Mouse (Mus musculus) embryonic facial prominence, embryonic 12.5 days (tissue): ENCODE results near the gene Prpsap1. TPM values are rescaled to one million over a fixed set of nuclear protein-coding genes. Genes with fewer than 3 reads are reported as not detected.
A peak's percentile ranks its signal among the peaks of the same experiment; 100 is the strongest.

Experiments
- ATAC-seq: fragments of 200-750 bp; cut with Nextera tagmentation; 2 replicates; pipeline ENCODE4 v1.8.0; 2017; ENCODE audit not compliant: insufficient number of reproducible peaks, insufficient read depth, low FRiP score, low TSS enrichment
- H3K27ac ChIP-seq: fragments of 300-500 bp; sonication (generic); 2 replicates; pipeline ENCODE4 v1.5.1; 2016; ENCODE audit warnings: mild to moderate bottlenecking
- H3K27me3 ChIP-seq: fragments of 300-500 bp; sonication (generic); 2 replicates; pipeline ENCODE4 v1.6.1; 2016; ENCODE audit warnings: mild to moderate bottlenecking, moderate library complexity
- H3K36me3 ChIP-seq: fragments of 300-500 bp; sonication (generic); 2 replicates; pipeline ENCODE4 v1.6.1; 2016; ENCODE audit warnings: mild to moderate bottlenecking
- H3K4me1 ChIP-seq: fragments of 300-500 bp; sonication (generic); 2 replicates; pipeline ENCODE4 v1.6.1; 2016
- H3K4me2 ChIP-seq: fragments of 300-500 bp; sonication (generic); replicated peaks from 2 replicates; pipeline ENCODE4 v1.6.1; 2016; ENCODE audit warnings: mild to moderate bottlenecking, moderate library complexity
- H3K4me3 ChIP-seq: fragments of 300-500 bp; sonication (generic); 2 replicates; pipeline ENCODE4 v1.5.1; 2016; ENCODE audit warnings: mild to moderate bottlenecking
- H3K9ac ChIP-seq: fragments of 300-500 bp; sonication (generic); 2 replicates; pipeline ENCODE4 v1.6.1; 2016; ENCODE audit warnings: mild to moderate bottlenecking, moderate library complexity
- H3K9me3 ChIP-seq: fragments of 300-500 bp; sonication (generic); 2 replicates; pipeline ENCODE4 v1.6.1; 2016; ENCODE audit warnings: mild to moderate bottlenecking, moderate library complexity
- WGBS: fragments of 180-500 bp; shearing (Covaris S2); methylation state at CpG from one replicate; pipeline ENCODE4 v1.1.7; 2016; 5-methylcytosine and 5-hydroxymethylcytosine counted together
- polyA plus RNA-seq: library from polyadenylated mRNA; unstranded; fragments of >200 nt; fragmentation: Nextera tagmentation; extraction: Ambion mirVana; gene quantifications from 2 replicates; pipeline ENCODE4 v1.2.1, GENCODE M21; 2016

The Prpsap1 gene
- 197 and 211 TPM in 2 replicates for polyA plus RNA-seq

DNA sequence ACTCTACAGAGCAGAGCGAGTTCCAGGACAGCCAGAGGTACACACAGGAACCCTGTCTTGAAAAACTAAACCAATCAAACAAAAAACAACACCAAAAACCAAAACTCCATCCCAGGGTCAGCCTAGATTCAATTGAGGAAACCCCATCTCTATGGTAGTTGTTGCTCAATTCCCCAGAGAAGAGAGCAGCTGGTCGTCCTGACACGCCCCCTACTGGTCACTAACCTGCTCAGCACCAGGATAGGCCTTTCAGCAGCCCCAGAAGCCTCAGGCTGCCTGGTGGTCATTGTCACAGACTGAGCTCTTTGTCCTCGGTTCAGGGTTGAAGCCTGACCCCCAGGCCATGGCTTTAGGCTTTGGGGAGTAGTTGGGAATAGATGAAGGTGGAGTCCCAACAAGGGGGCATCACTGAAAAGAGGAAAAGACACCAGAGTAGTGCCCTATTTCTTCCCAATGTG lies at the start of gene Prpsap1:
TSS of gene Prpsap1 (minus strand) at position 408 of the 458 bp plus-strand sequence.
- no peaks in the 10 kb centered on the region for H3K27me3 ChIP-seq
- no peak within 1 kb of the TSS for H3K27ac ChIP-seq
- no peak within 1 kb of the TSS for H3K4me3 ChIP-seq
- H3K4me2 ChIP-seq = no peak within 1 kb of the TSS
- WGBS = 26% methylated on average over 4 of the region's 4 CpGs
- H3K36me3 ChIP-seq = no peaks in the 10 kb centered on the region
- no peak within 1 kb of the TSS for H3K9ac ChIP-seq
- H3K9me3 ChIP-seq = no peaks in the 10 kb centered on the region
- peaks cover 7% of the 10 kb centered on the region for H3K4me1 ChIP-seq
- no peak for ATAC-seq

GRCm38 (mm10) chr11:116543110-116543509 lies 49.1 kb upstream of the Prpsap1 start:
- H3K4me3 ChIP-seq = no peak overlapping the region
- no peak for ATAC-seq
- no peak overlapping the region for H3K9ac ChIP-seq
- 91% methylated on average over 4 of the region's 4 CpGs for WGBS
- H3K27me3 ChIP-seq = no peaks in the 10 kb centered on the region
- H3K4me2 ChIP-seq = no peak overlapping the region
- H3K27ac ChIP-seq = no peak overlapping the region
- no peaks in the 10 kb centered on the region for H3K4me1 ChIP-seq
- peaks cover 93% of the 10 kb centered on the region for H3K36me3 ChIP-seq
- no peaks in the 10 kb centered on the region for H3K9me3 ChIP-seq

GRCm38 (mm10) chr11:116541183-116541582 lies 47.2 kb upstream of the Prpsap1 start:
- no peak for ATAC-seq
- Histone ChIP-seq H3K9me3 (no peaks in the 10 kb centered on the region), H3K27ac (no peak overlapping the region), H3K27me3 (no peaks in the 10 kb centered on the region), H3K4me2 (no peak overlapping the region), H3K9ac (no peak overlapping the region), H3K4me3 (no peak overlapping the region), H3K4me1 (no peaks in the 10 kb centered on the region), H3K36me3 (peaks cover 92% of the 10 kb centered on the region)
- WGBS = 95% methylated on average over 11 of the region's 11 CpGs

GRCm38 (mm10) chr11:116538142-116538735 lies 44.2 kb upstream of the Prpsap1 start:
- Histone ChIP-seq H3K4me2 (no peak overlapping the region), H3K4me1 (peaks cover 8% of the 10 kb centered on the region), H3K27ac (no peak overlapping the region), H3K9me3 (no peaks in the 10 kb centered on the region), H3K9ac (no peak overlapping the region), H3K36me3 (peaks cover 67% of the 10 kb centered on the region), H3K27me3 (peaks cover 17% of the 10 kb centered on the region), H3K4me3 (no peak overlapping the region)
- ATAC-seq = no peak
- 67% methylated on average over 12 of the region's 12 CpGs for WGBS

DNA sequence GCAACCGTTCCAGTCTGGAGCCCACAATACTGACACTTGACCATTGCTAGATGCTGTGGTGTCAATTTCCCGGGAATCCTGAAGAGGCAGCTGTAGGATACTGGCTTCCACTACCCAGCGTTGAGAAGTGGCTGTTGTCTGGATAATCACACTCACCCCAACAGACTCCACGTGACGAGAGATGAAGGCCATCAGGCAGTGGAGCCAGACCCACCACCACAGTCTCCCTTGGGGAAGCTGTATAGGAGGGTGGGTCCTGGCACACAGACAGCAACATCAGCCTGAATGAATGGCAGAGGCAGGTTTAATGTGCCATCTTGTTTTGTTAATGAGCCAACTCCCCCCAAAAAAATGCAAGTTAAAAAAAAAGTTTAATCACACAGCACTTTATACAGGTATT lies 43.4 kb upstream of the Prpsap1 start:
- ATAC-seq = no peak
- H3K36me3 ChIP-seq = peaks cover 58% of the 10 kb centered on the region
- H3K4me3 ChIP-seq = no peak overlapping the region
- 79% methylated on average over 5 of the region's 5 CpGs for WGBS
- H3K9me3 ChIP-seq = no peaks in the 10 kb centered on the region
- peaks cover 12% of the 10 kb centered on the region for H3K4me1 ChIP-seq
- no peak overlapping the region for H3K9ac ChIP-seq
- H3K27ac ChIP-seq = no peak overlapping the region
- no peak overlapping the region for H3K4me2 ChIP-seq
- peaks cover 25% of the 10 kb centered on the region for H3K27me3 ChIP-seq

GRCm38 (mm10) chr11:116536685-116537084 lies 42.7 kb upstream of the Prpsap1 start:
- Histone ChIP-seq H3K4me1 (peaks cover 19% of the 10 kb centered on the region), H3K4me3 (no peak overlapping the region), H3K4me2 (no peak overlapping the region), H3K27ac (no peak overlapping the region), H3K36me3 (peaks cover 51% of the 10 kb centered on the region), H3K9me3 (no peaks in the 10 kb centered on the region), H3K9ac (no peak overlapping the region), H3K27me3 (peaks cover 32% of the 10 kb centered on the region)
- ATAC-seq = no peak
- WGBS = 89% methylated on average over 7 of the region's 7 CpGs

DNA sequence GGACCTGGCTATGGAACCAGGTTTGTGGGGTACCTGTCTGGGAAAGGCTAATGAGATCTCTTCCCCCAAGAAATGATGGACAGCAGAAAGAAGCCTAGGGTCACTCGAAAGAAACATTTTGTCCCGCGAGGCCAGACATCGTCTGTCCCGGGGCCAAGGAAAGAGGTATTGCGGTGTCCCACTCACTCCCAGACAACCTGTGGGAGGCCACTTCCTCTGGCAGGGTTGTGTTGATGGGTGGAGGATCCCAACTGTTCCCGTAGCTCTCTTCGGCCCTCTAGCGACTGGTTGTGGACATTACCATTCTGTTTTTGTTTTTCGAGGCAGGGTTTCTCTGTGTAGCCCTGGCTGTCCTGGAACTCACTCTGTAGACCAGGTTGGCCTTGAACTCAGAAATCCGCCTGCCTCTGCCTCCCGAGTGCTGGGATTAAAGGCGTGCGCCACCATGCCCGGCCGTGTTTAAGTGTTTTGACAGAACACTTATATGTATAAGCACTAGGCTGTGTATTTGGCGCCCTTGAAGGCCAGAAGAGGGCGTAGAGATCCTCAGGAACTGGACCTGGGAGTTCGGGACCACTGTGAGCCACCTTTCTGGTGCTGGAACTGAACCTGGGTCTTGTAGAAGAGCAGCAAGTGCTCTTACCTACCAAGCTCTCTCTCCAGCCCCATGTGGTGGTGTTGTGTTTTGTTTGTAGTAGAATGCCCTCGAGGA lies 40.3 kb upstream of the Prpsap1 start:
- ATAC-seq = 0 out of 2 replicates have a peak, but pooled peaks have one; percentile 10
- peaks cover 28% of the 10 kb centered on the region for H3K36me3 ChIP-seq
- H3K4me3 ChIP-seq = peak overlapping the region; percentile 55
- H3K4me1 ChIP-seq = peaks cover 37% of the 10 kb centered on the region
- no peaks in the 10 kb centered on the region for H3K9me3 ChIP-seq
- 17% methylated on average over 20 of the region's 20 CpGs for WGBS
- H3K27ac ChIP-seq = no peak overlapping the region
- peak overlapping the region; percentile 60; the same call in 1 of the 2 replicates for H3K9ac ChIP-seq
- peaks cover 51% of the 10 kb centered on the region for H3K27me3 ChIP-seq
- peak overlapping the region; percentile 97 for H3K4me2 ChIP-seq

GRCm38 (mm10) chr11:116533341-116534153 lies 39.5 kb upstream of the Prpsap1 start:
- H3K4me2 ChIP-seq = peak overlapping the region; percentile 97
- peak; percentile 1; the same call in 1 of the 2 replicates for ATAC-seq
- no peaks in the 10 kb centered on the region for H3K9me3 ChIP-seq
- peak overlapping the region; percentile 60 for H3K9ac ChIP-seq
- H3K36me3 ChIP-seq = peaks cover 20% of the 10 kb centered on the region
- H3K27me3 ChIP-seq = peaks cover 51% of the 10 kb centered on the region
- peaks cover 37% of the 10 kb centered on the region for H3K4me1 ChIP-seq
- WGBS = under 1% methylated on average over 61 of the region's 63 CpGs
- peak overlapping the region; percentile 55 for H3K4me3 ChIP-seq
- H3K27ac ChIP-seq = peak overlapping the region; percentile 41; the same call in 1 of the 2 replicates

DNA sequence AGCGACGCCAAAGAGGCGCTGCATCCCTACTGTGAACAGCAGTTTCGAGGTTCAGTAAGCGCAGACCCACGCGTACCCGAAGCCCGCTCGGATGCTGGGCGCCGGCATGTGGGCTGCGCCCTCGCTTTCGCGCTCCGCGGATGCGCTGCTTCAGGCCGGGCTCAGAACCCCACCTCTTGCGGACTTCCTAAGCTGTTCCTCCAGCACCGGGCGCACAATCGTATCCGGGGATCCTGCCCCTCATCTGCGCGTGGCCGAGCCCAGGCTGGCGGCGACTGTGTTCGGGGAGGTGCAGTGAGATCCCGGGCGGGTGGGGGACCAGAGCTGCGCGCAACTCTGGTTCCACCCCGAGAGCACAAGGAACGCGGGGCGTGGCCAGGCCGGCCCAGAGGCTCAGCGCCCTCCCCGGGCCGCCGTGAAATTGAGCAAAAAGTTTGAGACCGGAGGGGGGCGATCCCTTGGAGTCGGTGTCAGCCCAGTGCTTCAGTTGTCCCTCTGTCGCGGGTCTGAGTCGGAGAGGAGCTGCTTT lies 38.9 kb upstream of the Prpsap1 start:
- Histone ChIP-seq H3K27me3 (peaks cover 51% of the 10 kb centered on the region), H3K4me1 (peaks cover 37% of the 10 kb centered on the region), H3K36me3 (peaks cover 14% of the 10 kb centered on the region), H3K4me2 (peak overlapping the region; percentile 97), H3K4me3 (peak overlapping the region; percentile 55), H3K9me3 (no peaks in the 10 kb centered on the region), H3K27ac (peak overlapping the region; percentile 41; the same call in 1 of the 2 replicates), H3K9ac (peak overlapping the region; percentile 60)
- peak; percentile 37 for ATAC-seq
- WGBS = under 1% methylated on average over 50 of the region's 50 CpGs

DNA sequence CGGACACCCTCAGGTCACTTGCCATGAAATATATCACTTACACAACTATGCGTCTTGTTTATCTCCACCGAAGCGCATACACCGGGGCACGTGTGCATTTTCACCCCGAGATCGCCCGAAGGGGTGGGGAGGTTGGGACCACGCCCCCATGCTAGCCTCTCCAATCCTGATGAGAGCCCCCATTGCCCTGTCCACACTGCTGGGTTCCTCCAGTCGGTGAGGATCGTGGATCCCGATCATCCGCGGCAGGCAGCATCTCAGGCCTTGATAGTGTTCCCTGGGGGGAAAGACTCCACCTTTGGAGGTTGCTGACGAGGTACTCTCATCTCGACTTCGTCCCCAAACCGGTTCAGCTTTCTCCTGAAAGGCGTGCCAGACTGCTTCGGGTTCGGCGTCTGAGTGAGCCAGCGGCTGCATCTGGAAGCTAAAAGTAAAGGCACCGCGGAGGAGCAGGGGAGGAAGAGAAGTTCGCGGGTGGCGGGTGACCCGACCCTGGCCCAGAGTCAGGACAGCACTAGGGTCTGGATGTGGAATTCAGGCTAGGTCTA lies 38.3 kb upstream of the Prpsap1 start:
- Histone ChIP-seq H3K9ac (peak overlapping the region; percentile 60), H3K27me3 (peaks cover 51% of the 10 kb centered on the region), H3K36me3 (peaks cover 12% of the 10 kb centered on the region), H3K4me2 (peak overlapping the region; percentile 97), H3K27ac (0 out of 2 replicates have a peak overlapping the region, but pooled peaks have one; percentile 41), H3K9me3 (no peaks in the 10 kb centered on the region), H3K4me1 (peaks cover 37% of the 10 kb centered on the region), H3K4me3 (peak overlapping the region; percentile 55)
- under 1% methylated on average over 30 of the region's 30 CpGs for whole genome bisulfite sequencing
- ATAC-seq = no peak
